Mouse (Mus musculus) limb, embryonic 14.5 days (tissue): ENCODE data around the gene Helq. TPM values are rescaled to one million over a fixed set of nuclear protein-coding genes. Genes with fewer than 3 reads are reported as not detected.

Experiments used
- ATAC-seq: fragments of 200-750 bp; cut with Nextera tagmentation; 2 replicates; pipeline ENCODE4 v1.8.0; 2017; ENCODE audit warnings: low read depth, moderate number of reproducible peaks, moderate TSS enrichment; ENCODE audit not compliant: low FRiP score
- DNase-seq: peaks from one replicate; pipeline ENCODE4 v3.0.0-alpha.2; 2015; ENCODE audit warnings: low spot score
- H3K27ac ChIP-seq: fragments of 300-500 bp; sonication (generic); replicated peaks from 2 replicates; pipeline ENCODE4 v1.5.1; 2014; ENCODE audit warnings: low read depth, mild to moderate bottlenecking, low read length, moderate library complexity, mixed read lengths
- H3K27me3 ChIP-seq: fragments of 300-500 bp; sonication (generic); 2 replicates; pipeline ENCODE4 v1.6.1; 2014; ENCODE audit warnings: low read length, mixed read lengths; ENCODE audit not compliant: control insufficient read depth, insufficient read depth
- H3K36me3 ChIP-seq: fragments of 300-500 bp; sonication (generic); 2 replicates; pipeline ENCODE4 v1.6.1; 2014; ENCODE audit warnings: mild to moderate bottlenecking, low read length, moderate library complexity, mixed read lengths; ENCODE audit not compliant: control insufficient read depth, insufficient read depth
- H3K4me1 ChIP-seq: fragments of 300-500 bp; sonication (generic); 2 replicates; pipeline ENCODE4 v1.6.1; 2014; ENCODE audit warnings: antibody characterized with exemption, low read length, mixed read lengths; ENCODE audit not compliant: control insufficient read depth, insufficient read depth
- H3K4me2 ChIP-seq: fragments of 300-500 bp; sonication (generic); replicated peaks from 2 replicates; pipeline ENCODE4 v1.6.1; 2014; ENCODE audit warnings: low read depth, mild to moderate bottlenecking, low read length, moderate library complexity; ENCODE audit not compliant: severe bottlenecking
- H3K4me3 ChIP-seq: fragments of 300-500 bp; sonication (generic); replicated peaks from 2 replicates; pipeline ENCODE4 v1.5.1; 2014; ENCODE audit warnings: low read length
- H3K9ac ChIP-seq: fragments of 300-500 bp; sonication (generic); 2 replicates; pipeline ENCODE4 v1.6.1; 2014; ENCODE audit warnings: mild to moderate bottlenecking, low read depth, low read length, moderate library complexity; ENCODE audit not compliant: severe bottlenecking
- H3K9me3 ChIP-seq: fragments of 300-500 bp; sonication (generic); 2 replicates; pipeline ENCODE4 v1.6.1; 2016; ENCODE audit warnings: low read length; ENCODE audit not compliant: control insufficient read depth
- POLR2A ChIP-seq: fragments of 200-500 bp; IDR thresholded peaks from 2 replicates; pipeline ENCODE4 v1.8.0; 2012; ENCODE audit warnings: inconsistent platforms, mild to moderate bottlenecking, moderate library complexity, borderline replicate concordance; ENCODE audit not compliant: insufficient read depth, insufficient read length; ENCODE audit errors: extremely low read depth
- WGBS: fragments of 180-500 bp; shearing (Covaris S2); extraction: QIAGEN DNeasy Blood & Tissue Kit; methylation state at CpG from one replicate; pipeline ENCODE4 v1.1.7; 2014; 5-methylcytosine and 5-hydroxymethylcytosine counted together
- polyA plus RNA-seq, 2 experiments: library from polyadenylated mRNA; depleted of rRNA in 1 of 2; stranded (reverse) in 1 of 2; unstranded in 1 of 2; fragments of >200 nt; fragmentation: Nextera tagmentation in 1 of 2; extraction: Ambion mirVana in 1 of 2; gene quantifications; 2 replicates each; pipeline versions ENCODE4 v1.2.1 to v1.2.3; 2012 to 2014

Helq gene
- polyA plus RNA-seq, 2 experiments = 17.5 to 26.9 TPM

- TF ChIP-seq POLR2A = no peak
- H3K4me1 ChIP-seq = no peaks in the 10 kb centered on the region
- no peaks in the 10 kb centered on the region for H3K9me3 ChIP-seq
- DNase-seq (no peak), ATAC-seq (no peak)
- 92% methylated on average over 9 of the region's 9 CpGs for WGBS
- no peak overlapping the region for H3K27ac ChIP-seq
- no peak overlapping the region for H3K4me2 ChIP-seq
- peaks cover 63% of the 10 kb centered on the region for H3K36me3 ChIP-seq
- no peaks in the 10 kb centered on the region for H3K27me3 ChIP-seq
- no peak overlapping the region for H3K9ac ChIP-seq
- H3K4me3 ChIP-seq = no peak overlapping the region
Measured at GRCm38 (mm10) chr5:100787527-100787926, 10.9 kb downstream of the Helq start.

GRCm38 (mm10) chr5:100779002-100779401 lies 19.4 kb downstream of the Helq start:
- no peak for DNase-seq
- no peak for ATAC-seq
- Histone ChIP-seq H3K9me3 (no peaks in the 10 kb centered on the region), H3K4me3 (no peak overlapping the region), H3K27me3 (no peaks in the 10 kb centered on the region), H3K4me2 (no peak overlapping the region), H3K9ac (no peak overlapping the region), H3K36me3 (peaks cover 54% of the 10 kb centered on the region), H3K4me1 (no peaks in the 10 kb centered on the region), H3K27ac (no peak overlapping the region)
- no peak for TF ChIP-seq POLR2A
- 95% methylated on average over 13 of the region's 13 CpGs for WGBS

- H3K4me1 ChIP-seq = no peaks in the 10 kb centered on the region
- no peak overlapping the region for H3K4me3 ChIP-seq
- peaks cover 51% of the 10 kb centered on the region for H3K36me3 ChIP-seq
- DNase-seq (no peak), ATAC-seq (no peak)
- H3K27ac ChIP-seq = no peak overlapping the region
- H3K9me3 ChIP-seq = no peaks in the 10 kb centered on the region
- WGBS = 93% methylated on average over 5 of the region's 5 CpGs
- no peak overlapping the region for H3K4me2 ChIP-seq
- no peak for TF ChIP-seq POLR2A
- no peaks in the 10 kb centered on the region for H3K27me3 ChIP-seq
- no peak overlapping the region for H3K9ac ChIP-seq
Measured at GRCm38 (mm10) chr5:100776900-100777299, 21.5 kb downstream of the Helq start.

GRCm38 (mm10) chr5:100775778-100776404 lies 22.5 kb downstream of the Helq start:
- no peak for DNase-seq
- Histone ChIP-seq H3K4me2 (no peak overlapping the region), H3K36me3 (peaks cover 54% of the 10 kb centered on the region), H3K27me3 (no peaks in the 10 kb centered on the region), H3K4me3 (no peak overlapping the region), H3K27ac (no peak overlapping the region), H3K9me3 (no peaks in the 10 kb centered on the region), H3K9ac (no peak overlapping the region), H3K4me1 (no peaks in the 10 kb centered on the region)
- ATAC-seq = no peak
- 86% methylated on average over 13 of the region's 13 CpGs for WGBS
- no peak for TF ChIP-seq POLR2A

DNA sequence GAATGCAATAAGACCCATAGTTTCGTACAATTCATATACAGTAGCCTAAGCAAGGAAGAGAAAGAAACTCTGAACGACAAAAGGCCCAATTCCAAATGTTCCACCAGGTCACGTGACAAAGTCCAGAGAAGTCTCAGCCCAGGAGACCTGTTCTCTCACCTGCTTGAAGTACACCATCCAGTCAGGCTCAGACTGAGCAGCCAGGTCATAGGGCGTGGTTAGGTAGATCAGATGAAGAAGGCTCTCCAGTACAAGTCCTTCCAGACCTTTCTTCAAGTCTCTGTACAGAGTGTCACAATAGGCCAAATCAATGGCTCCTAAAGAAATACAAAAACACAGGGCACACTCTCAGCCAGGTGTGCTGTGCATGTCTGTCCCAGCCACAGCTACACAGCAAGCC lies 26.8 kb downstream of the Helq start:
- Histone ChIP-seq H3K4me2 (no peak overlapping the region), H3K27ac (no peak overlapping the region), H3K4me1 (no peaks in the 10 kb centered on the region), H3K9me3 (no peaks in the 10 kb centered on the region), H3K4me3 (no peak overlapping the region), H3K36me3 (peaks cover 69% of the 10 kb centered on the region), H3K27me3 (no peaks in the 10 kb centered on the region), H3K9ac (no peak overlapping the region)
- TF ChIP-seq POLR2A = no peak
- DNase-seq (no peak), ATAC-seq (no peak)
- WGBS = 94% methylated on average over 4 of the region's 4 CpGs
